ENCODE assay signal across 8 mouse cellular contexts in the genomic region with DNA sequence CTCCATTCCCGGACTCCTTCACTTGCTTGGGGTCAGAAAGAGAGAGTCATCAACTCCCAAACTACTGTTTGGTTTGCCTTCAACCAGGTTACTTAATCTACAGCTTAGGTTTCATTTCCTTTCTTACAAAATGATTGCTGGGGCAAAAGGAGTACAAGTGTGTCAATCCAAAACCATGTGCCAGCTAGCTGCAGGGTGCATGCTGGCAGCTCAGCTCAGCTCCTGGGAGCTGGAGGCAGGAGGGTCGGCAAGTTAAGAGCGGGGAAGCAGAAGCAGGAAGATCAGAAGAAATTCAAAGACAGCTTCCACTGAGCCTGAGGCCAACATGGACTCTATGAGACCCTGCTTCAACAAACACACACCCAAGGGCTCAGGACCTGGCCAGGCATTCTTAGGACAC. TPM values are rescaled to one million over a fixed set of nuclear protein-coding genes. Genes with fewer than 3 reads are reported as not detected.
DNase-seq lines count a peak whose midpoint lies in the region; ATAC-seq and TF ChIP-seq lines count a peak whose summit lies in the region.

No protein-coding gene starts in this region.

- peak; percentile 48 to 59 for DNase-seq in cerebellum, postnatal 14 days
- DNase-seq in cerebellum, postnatal 36 days, result no peak
- no peak for DNase-seq in lung, postnatal 25 days (ENCODE audit: low spot score)
- DNase-seq in left cerebral cortex, postnatal 14 days (ENCODE audit: low spot score in 2 of 2), result no peak
- DNase-seq in right cerebral cortex, postnatal 4 days, result no peak

- no peak for ATAC-seq in lung, embryonic 15.5 days (ENCODE audit: borderline replicate concordance, extremely low read depth, low FRiP score, low TSS enrichment)
- no peak for ATAC-seq in intestine, embryonic 16.5 days

- H3K36me3 ChIP-seq in lung, embryonic 15.5 days, result peaks cover 30% of the 10 kb centered on the region
- peaks cover 13% of the 10 kb centered on the region for H3K36me3 ChIP-seq in intestine, embryonic 16.5 days (ENCODE audit: control insufficient read depth, insufficient read depth, low read length)

- no peaks in the 10 kb centered on the region for H3K9me3 ChIP-seq in lung, embryonic 15.5 days
- no peaks in the 10 kb centered on the region for H3K9me3 ChIP-seq in intestine, embryonic 16.5 days (ENCODE audit: control insufficient read depth, low read length)

- H3K4me1 ChIP-seq in lung, embryonic 15.5 days, result peaks cover 30% of the 10 kb centered on the region
- peaks cover 27% of the 10 kb centered on the region for H3K4me1 ChIP-seq in intestine, embryonic 16.5 days (ENCODE audit: control insufficient read depth, insufficient read depth, low read length)
- H3K4me1 ChIP-seq in olfactory bulb, adult 2 months (ENCODE audit: control insufficient read depth, insufficient read depth, low read length), result peaks cover 24% of the 10 kb centered on the region

- 68% methylated on average over 3 of the region's 3 CpGs for WGBS in lung, embryonic 15.5 days
- 56% methylated on average over 3 of the region's 3 CpGs for WGBS in intestine, embryonic 16.5 days
- WGBS in olfactory bulb, adult 2 months, result 47% methylated on average over 3 of the region's 3 CpGs

- H3K4me2 ChIP-seq in lung, embryonic 15.5 days, result 0 out of 2 replicates have a peak overlapping the region, but pooled peaks have one; percentile 1
- H3K4me2 ChIP-seq in intestine, embryonic 16.5 days (ENCODE audit: low read depth, low read length), result peak overlapping the region; percentile 32

- H3K27ac ChIP-seq in lung, embryonic 15.5 days, result no peak overlapping the region
- H3K27ac ChIP-seq in intestine, embryonic 16.5 days (ENCODE audit: low read length), result peak overlapping the region; percentile 74
- 0 out of 2 replicates have a peak overlapping the region, but pooled peaks have one; percentile 20 for H3K27ac ChIP-seq in olfactory bulb, adult 2 months (ENCODE audit: insufficient read depth, low read depth, low read length)

- no peak overlapping the region for H3K9ac ChIP-seq in lung, embryonic 15.5 days
- peak overlapping the region; percentile 53 for H3K9ac ChIP-seq in intestine, embryonic 16.5 days (ENCODE audit: low read depth, low read length)

- H3K4me3 ChIP-seq in lung, embryonic 15.5 days, result no peak overlapping the region
- peak overlapping the region; percentile 34 for H3K4me3 ChIP-seq in intestine, embryonic 16.5 days (ENCODE audit: low read length)
- no peak overlapping the region for H3K4me3 ChIP-seq in olfactory bulb, adult 2 months (ENCODE audit: insufficient read depth, low read depth, low read length)

- TF ChIP-seq CTCF in olfactory bulb, adult 2 months (IDR thresholded peaks at IDR 0.05; ENCODE audit: insufficient read depth, low read depth, low read length), result no peak

- intact Hi-C loops in left cerebral cortex, postnatal 14 days (cut with DNase I), result loop anchor here (5.0 kb wide), 1 partner anchor 362 kb away; a partner anchor contains a TSS

- TF ChIP-seq POLR2A in olfactory bulb, adult 2 months (IDR thresholded peaks at IDR 0.05; ENCODE audit: insufficient read depth, low read depth, low read length), result no peak

- H3K27me3 ChIP-seq in lung, embryonic 15.5 days, result no peaks in the 10 kb centered on the region
- H3K27me3 ChIP-seq in intestine, embryonic 16.5 days (replicated peaks; ENCODE audit: control insufficient read depth, insufficient read depth, low read length), result no peaks in the 10 kb centered on the region

RNA-seq across cellular contexts. Expression of a gene that starts 2.5 kb away (rescaled TPM):
- polyA plus RNA-seq in lung, embryonic 15.5 days (2015; fragmentation: Nextera tagmentation; extraction: Ambion mirVana), result 6.8 and 7.6 TPM in 2 replicates
- 6.5 and 9.8 TPM in 2 replicates for polyA plus RNA-seq in intestine, embryonic 16.5 days (2015; fragmentation: Nextera tagmentation; extraction: Ambion mirVana)
- not detected in 2 replicates for polyA plus RNA-seq in olfactory bulb, adult 2 months (2012; ENCODE audit: insufficient read depth, insufficient read length, low replicate concordance, missing spikeins)
- 10 to 100 TPM; 41.5 to 43.9 TPM for total RNA-seq in left cerebral cortex, postnatal 14 days (2021)

RNA-seq across cellular contexts. Expression of a gene that starts 45.4 kb away (rescaled TPM):
- polyA plus RNA-seq in lung, embryonic 15.5 days (2015; fragmentation: Nextera tagmentation; extraction: Ambion mirVana), result 45.2 and 49.2 TPM in 2 replicates
- 40.9 and 45.7 TPM in 2 replicates for polyA plus RNA-seq in intestine, embryonic 16.5 days (2015; fragmentation: Nextera tagmentation; extraction: Ambion mirVana)
- polyA plus RNA-seq in olfactory bulb, adult 2 months (2012; ENCODE audit: insufficient read depth, insufficient read length, low replicate concordance, missing spikeins), result not detected in 2 replicates
- total RNA-seq in left cerebral cortex, postnatal 14 days (2021), result 10 to 100 TPM; 29.0 to 31.3 TPM

Comparison
In these comparisons a context has a peak if more than half of its experiments do, and no peak if none do; other contexts are left out.
1. DNase-seq: peak in cerebellum, postnatal 14 days (2 of 2); none in cerebellum, postnatal 36 days (0 of 2), lung, postnatal 25 days (single experiment), left cerebral cortex, postnatal 14 days (0 of 2) and right cerebral cortex, postnatal 4 days (single experiment).